Mouse (Mus musculus) layer of hippocampus, adult 9-10 months (tissue): ENCODE data around the gene Matk.
A peak's percentile ranks its signal among the peaks of the same experiment; 100 is the strongest.
"Not testable (repeated sequence)": the region's sequence is repeated elsewhere in the genome, so short reads cannot be mapped to it uniquely, and the experiment has no call there.

Experiments
- DNase-seq: peaks from one replicate; pipeline ENCODE4 v3.0.0; 2022; ENCODE audit warnings: low spot score

Gene Matk

DNA sequence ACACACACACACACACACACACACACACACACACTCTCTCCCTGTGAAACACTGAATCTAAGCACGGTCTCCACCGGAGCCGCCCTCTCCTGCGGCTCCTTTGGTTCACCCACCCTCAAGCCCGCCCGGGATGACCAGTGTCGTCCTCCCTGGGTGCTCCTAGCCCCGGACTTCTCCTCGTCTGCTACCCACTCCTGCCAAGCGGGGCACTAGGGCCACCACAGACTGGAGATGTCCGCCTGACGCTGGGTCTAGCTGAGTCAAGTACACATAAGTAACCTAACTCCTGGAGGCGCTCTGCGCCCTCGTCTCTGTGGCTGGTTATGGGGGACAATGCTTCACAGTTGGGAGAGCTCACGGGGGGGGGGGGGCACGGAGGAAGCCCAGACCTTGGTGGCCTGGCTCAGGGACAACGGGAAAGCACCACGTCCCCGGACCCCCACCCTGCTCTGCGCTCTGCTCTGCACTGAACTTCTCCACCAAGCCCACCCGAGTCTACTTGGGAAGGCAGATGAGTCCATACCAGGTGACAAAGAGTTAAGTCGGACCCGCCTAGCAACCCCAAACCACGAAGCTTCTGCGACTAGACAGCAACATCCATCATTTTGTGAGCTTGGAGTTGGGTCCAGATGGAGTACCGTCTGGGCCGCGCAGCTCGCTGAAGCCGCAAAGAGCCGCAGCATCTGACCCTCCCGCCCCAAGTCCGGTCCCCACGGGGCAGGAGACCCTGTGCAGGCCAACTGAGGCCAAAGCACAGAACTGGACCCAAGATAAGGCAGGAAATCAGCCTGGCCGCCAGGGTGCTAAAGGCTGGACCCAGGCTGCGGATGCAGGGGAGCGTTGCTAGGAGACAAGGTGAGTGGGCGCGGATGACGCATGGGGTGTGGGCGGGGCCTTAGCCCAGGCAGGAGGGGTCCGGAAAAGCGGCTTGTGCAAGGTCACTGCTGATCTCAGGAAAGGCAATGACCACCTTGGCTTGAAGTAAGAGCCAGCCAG lies at the start of gene Matk:
Gene Matk (plus strand): TSS at position 512 of the 996 bp plus-strand sequence.
- peak; percentile 72 for DNase-seq

DNA sequence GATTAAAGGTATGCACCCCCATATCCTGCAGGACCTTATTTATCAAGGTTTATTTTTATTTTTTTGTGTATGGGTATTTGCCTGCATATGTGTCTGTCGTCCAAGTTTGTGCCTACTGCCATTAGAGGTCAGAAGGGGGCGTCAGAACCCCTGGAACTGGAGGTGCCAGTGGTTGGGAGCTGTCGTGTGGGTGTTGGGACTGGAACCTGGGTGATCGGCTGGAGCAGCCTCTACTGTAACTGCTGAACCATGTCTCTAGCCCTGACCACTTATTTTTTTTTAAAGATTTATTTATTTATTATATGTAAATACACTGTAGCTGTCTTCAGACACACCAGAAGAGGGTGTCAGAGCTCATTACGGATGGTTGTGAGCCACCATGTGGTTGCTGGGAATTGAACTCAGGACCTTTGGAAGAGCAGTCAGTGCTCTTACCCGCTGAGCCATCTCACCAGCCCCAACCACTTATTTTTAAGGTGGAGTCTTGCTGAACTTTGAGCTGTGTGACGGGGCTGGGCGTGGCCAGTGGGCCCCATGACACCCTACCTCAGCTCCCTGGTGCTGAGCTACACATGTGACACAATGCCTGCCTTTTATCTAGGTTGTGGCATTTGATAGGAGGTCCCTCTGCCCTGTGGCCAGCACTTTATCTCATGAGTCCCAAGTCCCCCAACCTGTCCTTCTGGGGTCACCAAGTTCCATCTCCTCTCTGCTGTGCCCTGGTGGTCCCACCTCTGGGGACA lies 49.6 kb upstream of the Matk start:
- DNase-seq = no peak

DNA sequence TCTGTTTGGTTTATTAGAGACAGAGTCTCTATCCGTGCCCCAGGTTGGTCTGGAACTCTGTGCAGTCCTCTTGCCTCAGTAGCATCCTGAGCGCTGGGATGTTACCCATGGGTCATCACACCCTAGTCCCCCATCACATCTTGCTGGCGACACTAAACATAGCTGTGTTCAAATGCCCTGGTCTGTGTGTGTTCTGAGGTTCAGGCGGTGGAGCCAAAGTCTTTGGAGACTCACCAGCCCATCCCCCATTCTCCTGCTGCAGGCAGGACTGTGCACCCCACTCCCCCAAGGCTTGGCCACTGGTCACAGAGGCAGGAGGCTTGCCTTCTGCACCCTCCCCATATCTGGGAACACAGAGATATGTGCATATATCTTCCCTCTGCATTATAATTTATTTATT lies 48.6 kb upstream of the Matk start:
- DNase-seq = no peak

DNA sequence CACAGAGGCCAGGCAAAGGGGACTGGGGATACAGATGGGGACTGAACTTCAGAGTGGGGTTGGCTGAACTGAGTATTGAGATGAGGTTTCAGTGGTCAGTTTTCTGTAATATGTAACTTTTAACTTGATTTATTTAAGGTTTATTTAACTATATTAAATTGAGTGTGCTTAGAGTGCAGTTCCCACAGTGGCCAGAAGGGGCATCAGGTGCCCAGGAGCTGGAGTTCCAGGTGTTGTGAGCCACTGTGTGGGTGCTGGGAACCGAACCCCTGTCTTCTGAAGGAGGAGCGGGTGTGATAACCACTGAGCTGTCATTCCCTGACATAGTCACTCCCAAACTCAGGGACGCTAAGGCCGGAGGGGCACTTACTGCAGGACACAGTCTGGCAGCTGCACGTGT lies 42.6 kb upstream of the Matk start:
- DNase-seq = no peak

DNA sequence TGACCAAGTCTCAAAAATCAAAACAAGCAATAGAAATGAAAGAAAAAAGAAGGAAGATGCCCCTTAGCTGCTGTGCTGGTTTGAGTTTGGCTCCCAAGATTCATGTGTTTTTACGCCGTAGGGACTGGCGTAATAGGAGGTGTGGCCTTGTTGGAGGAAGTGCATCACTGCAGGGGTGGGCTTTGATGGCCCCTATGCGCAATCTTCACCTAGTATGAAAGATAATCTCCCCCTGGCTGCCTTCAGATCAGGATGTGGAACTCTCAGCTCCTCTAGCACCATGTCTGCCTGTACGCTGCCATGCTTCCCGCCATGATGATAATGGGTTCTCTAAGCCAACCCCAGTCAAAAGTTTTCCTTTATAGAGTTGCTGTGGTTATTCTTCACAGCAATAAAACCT lies 36.5 kb upstream of the Matk start:
- DNase-seq = no peak

DNA sequence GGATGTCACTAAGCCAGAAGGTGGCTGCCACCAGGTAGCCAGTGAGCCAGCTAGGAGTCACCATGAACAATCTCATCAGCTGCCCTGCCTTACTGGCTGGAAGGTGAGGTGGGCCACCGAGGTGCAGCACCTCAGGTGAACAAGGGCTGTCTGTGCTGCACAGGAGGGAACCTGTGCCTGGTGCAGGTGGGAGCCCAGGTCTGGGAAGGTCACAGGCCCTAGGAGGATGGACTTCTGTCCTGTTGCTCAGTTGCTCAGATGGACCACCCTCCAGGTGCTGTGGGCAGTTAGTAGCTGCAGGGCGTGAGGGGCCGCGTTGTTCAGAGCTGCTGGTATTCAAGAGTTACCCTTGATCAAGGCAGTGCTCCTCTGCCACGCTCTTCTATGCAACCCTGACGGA lies 35.9 kb upstream of the Matk start:
- DNase-seq = no peak

DNA sequence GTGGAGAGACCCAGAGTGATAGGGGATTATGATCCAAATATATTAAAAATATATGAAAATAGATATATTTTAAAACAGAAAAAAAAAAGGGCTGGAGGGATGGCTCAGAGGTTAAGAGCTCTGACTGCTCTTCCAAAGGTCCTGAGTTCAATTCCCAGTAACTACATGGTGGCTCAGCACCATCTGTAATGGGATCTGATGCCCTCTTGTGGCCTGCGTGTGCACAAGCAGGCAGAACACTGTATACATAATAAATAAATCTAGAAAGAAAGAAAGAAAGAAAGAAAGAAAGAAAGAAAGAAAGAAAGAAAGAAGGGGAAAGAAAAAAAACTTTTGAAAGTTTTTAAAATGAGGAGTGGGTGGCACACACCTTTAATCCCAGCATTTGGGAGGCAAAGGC lies 35.5 kb upstream of the Matk start:
- not testable (repeated sequence) for DNase-seq

DNA sequence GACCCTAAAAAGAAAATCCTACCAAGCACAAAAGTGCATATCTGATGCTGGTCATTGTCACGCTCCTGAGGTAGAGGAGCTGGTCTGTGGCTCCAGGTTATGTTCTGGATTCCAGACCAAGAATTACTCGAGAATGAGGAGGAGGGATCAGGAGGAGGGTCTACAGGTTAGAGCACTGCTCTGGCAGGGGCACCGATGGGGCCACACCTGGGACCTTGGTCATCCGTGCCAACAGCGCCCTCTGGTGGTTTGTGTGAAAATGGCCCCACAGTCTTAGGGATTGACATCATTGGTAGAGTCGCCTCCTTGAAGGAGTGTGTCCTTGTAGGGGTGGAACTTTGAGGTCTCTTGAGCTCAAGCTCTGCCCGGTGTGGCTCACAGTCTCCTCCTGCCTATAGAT lies 34.8 kb upstream of the Matk start:
- DNase-seq = no peak

DNA sequence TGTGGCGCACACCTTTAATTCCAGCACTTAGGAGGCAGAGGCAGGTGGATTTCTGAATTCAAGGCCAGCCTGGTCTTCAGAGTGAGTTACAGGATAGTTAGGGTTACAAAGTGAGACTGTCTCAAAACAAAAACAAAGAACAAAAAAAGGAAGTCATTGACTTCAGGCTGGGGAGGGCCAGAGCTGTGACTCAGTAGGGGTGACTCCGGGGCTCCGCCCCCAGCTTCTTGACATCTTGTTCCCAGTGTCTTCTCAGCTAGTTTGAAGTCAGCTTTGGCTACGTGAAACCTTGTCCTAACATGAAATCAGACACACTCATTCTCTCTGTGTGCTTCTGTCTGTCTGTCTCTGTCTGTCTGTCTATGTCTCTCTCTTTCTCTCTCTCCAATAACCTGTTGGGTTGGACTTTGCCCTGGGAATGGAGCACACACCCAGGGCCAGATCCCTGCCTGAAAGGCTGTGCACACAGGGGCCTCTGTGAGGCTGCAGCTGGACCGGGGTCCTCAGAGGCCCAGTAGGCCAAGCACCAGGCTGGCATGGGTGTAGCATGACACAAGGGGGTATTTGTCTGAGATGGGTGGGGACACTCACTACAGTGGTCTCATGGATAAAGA lies 31.2 kb upstream of the Matk start:
- no peak for DNase-seq

DNA sequence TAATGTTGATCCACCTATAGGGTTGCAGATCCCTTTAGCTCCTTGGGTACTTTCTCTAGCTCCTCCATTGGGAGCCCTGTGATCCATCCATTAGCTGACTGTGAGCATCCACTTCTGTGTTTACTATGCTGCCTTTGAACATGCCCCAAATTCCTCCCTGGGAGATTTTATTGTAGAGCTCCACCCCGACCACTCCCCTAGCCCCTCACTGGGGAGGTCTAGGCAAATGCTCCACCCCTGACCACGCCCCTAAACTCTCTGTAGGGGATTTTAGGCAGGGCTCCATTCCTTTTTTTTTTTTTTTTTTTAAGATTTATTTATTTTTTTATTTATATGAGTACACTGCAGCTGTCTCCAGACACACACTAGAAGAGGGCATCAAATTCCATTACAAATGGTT lies 29.0 kb upstream of the Matk start:
- not testable (repeated sequence) for DNase-seq

DNA sequence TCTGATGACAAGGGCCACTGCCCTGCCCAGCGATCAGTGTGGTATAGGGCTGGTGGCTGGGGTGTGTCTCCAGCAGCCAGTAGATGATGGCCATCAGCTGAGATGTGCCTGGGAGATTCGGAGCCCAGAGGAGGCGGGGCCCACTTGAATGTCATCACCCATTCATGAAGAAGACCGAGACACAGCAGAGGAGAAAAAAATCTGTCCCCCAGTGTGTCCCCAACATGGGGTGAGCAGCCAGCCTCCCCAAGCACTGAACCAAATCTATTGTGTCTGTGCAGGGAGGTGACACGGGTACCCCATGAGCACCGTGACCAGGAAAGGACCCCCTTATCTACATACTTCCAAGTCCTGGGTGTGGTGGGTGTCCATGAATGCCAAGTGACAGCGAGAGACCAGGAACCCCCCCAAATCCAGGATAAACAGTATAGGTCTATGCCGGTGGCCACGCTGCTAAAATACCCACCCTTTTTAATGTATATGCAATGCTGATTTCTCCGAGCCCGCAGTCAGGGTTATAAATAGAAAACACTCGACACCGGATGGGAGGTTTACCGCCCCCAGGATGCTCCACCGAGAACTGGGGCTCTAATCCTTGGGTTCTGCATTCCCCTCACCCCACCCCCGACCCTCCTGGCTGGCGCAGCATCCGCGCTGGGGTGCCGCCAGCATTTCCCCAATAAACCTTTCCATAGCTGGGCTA lies 22.8 kb upstream of the Matk start:
- no peak for DNase-seq

DNA sequence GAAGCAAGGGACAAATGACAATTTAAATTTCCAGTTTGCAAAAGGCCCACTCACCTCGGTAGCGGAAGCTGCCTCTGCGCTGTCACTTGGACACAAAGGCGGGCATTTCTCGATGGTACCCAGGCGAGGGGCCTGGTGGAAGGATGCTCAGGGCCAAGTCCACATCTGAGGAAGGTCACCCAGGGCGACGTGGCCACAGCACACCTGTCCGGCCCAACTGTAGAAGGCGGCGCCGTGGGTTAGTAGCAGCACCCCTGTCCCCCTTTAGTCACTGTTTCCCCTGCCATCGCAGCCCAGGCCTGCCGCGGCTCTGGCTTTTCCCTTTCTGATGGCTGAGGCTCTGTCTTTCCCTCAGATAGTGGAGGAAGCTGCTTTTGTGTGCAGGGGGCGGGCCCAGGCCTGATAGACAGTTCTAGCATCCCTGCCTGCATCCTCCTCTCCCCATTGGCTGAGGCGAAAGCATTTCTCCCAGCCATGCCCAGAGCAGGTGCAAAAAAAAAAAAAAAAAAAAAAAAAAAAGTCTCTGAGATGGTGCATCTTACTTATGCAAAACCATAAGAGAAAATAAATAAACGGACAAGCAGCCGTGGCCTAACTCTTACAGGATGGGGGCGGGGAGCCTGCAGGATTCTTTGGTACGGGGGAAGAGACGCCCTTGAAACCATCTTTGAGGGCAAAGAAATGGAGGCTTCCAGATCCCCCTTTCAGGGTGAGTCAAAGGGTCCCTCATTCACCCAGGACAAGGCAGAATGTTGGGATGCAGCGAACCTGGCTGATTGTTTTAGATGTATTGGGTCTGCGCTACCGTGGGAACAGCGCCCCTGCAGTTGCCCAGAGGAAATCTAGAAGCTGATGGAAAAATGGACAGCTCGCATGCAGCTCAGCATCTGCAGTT lies 22.1 kb upstream of the Matk start, which contains the start of gene Atcay:
Gene Atcay (minus strand): TSS at position 396 of the 895 bp plus-strand sequence.
- no peak for DNase-seq

DNA sequence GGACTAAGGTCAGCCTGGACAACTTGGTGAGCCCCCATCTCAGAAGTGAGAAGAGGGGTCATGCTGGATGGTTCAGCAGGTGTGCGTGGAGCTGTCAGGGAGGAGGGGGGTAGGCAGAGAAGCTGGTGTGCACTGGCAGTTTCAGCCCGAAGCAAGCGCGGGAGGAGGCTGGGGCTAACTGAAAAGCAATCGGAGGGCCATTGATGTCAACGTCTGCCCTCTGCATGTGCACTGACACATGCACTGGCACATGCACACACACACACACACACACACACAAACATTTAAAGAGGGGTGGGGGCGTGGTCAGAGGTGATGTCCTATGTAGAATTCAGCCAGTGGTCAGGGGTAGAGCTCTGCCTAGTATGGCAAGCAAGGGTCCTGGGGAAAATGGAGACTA lies 21.3 kb upstream of the Matk start:
- no peak for DNase-seq

DNA sequence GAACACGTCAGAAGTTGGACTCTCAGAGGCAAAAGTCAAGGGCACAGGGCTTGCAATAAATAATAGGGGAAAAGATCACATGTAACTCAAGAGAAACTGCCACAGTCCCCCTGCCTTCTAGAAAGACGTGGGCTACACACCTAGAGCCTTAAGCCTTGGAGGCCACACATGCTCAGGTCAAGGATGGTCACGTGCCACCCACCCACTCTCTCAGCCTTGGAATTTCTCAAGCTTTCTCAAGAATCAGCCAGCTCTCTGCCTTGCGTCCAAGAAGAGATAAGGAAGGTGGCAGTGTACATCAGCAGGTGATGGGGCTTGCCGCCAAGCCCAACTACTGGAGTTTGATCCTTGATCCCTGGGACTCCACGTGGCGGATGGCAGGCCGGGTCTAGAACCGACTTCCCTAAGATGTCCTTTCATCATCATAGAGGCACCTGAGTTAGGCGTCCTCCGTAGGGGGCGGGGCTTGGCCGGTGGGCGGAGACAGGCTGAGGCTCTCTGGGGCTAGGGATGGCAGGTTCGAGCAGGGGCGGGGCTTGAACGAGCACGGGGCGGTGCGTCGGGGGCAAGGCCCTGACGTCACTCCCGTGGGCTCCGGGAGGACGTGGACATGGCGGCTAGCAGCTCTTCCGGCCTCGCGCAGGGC lies 20.0 kb upstream of the Matk start, which contains the start of gene Zfr2:
Gene Zfr2 (plus strand): TSS at position 576 of the 646 bp plus-strand sequence.
- DNase-seq = peak; percentile 80

DNA sequence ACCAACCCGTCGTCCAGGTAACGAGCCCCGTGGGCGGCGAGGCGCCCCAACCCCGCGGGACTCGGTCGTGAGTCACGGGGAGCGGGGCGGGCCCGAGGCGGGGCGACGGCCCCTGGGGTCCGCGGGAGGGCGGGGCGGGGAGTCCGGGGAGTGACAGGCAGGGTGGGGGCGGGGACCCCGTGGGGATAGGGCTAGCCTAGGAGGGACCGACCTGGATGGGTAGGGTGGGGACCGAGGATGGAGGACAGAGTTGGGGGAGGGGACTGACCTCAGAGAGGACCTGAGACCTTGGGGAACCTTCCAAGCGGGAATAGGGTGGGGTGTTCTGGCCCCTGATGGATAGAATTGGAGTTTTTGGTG lies 19.5 kb upstream of the Matk start:
- DNase-seq = no peak

DNA sequence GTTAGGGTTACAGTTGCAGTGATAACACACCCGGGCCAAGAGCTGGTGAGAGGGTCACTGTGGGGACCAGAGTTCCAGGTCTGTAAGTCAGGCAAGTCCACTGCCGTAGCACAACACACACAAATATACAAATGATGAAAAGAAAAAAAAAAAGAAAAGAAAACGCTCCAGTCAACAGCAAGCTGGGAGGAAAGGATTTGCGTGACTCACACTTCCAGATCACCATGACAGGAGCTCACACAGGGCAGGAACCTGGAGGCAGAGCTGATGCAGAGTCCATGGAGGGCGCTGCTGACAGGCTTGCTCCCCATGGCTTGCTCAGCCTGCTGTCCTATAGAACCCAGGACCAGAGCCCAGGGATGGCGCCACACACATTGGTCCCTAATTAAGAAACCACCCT lies 18.5 kb upstream of the Matk start:
- DNase-seq = no peak

DNA sequence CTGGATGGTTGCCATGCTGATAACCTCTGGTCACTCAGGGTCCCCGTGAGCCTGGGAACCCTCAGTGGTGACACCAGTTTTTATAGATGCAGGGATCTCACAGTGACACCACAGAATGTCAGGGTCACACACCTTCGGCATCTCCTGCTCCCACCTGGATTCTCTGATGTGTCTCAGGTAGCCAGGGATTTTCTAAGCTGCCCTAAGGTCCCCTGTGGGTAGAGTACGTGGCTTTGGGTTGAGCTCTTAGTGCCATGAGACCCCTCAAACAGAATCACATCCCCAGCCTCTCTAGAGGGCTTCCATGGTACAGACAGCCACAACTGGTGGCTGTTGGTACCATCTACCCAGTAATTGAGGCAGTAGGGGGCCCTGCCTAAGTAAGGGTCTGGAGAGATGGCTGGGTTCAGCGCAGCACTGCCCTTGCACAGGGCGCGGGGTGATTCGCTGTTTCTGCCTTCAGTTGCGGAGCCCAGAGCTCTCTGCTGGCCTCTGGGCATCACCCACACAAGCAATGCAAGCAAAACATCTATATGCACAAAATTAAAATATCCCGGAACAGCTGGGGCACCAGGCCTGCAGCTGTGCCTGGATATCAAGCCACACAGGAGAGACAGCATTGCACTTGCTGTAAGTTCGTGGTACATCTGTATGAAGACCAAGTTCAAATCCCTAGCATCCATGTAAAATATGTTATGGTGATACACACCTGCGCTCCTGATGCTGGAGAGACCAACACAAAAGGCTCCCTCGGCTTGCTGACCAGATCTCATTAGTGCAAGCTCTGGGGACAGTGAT lies 16.1 kb upstream of the Matk start:
- DNase-seq = no peak

DNA sequence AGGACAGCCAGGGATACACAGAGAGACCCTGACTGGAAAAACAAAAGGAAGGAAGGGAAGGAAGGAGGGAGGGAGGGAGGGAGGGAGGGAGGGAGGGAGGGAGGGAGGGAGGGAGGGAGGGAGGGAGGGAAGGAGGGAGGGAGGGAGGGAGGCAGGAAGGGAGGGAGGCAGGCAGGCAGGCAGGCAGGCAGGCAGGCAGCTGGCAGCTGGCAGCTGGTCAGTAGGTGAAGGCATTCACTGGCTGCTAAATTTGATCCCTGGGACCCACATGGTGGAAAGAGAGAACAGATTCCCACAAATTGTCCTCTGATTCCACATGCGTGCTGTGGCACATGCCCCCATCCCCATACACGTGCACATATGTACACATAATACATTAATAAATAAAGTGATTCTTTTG lies 14.1 kb upstream of the Matk start:
- no peak for DNase-seq

DNA sequence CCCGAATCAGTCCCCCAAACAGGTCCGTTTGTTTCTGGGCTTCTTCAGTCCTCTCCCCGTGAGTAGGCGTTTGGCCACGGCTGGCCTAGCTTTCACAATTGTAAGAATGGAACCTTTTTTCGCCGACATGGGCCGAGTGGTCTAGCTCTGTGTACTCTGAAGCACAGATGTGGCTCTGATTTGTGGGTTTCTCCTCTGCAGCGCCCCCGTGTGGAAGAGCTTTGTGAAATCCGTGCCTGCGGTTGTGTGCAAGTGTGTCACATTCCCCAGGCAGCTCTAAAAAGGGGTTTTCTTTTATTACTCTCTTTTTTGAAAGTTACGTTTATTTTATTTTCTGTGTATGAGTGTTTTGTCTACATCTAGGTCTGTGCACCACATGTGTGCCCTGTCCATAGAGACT lies 11.9 kb upstream of the Matk start:
- DNase-seq = no peak

DNA sequence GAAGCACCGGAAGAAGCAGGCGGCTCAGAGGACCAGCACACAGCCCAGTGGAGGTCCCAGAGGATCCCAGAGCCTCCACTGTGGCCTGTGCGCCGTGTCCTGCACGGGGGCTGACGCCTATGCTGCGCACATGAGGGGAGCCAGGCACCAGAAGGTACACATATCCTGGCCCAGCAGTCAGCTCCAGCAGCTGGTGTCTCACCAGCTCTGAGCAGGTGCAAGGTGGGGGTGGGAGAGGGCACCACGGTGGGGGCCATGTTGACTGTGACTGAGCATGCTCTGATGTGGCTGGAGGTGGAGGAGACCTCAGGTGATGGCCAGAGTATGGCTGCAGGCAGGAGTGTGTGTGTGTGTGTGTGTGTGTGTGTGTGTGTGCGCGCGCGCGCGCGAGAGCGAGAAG lies 10.7 kb upstream of the Matk start:
- DNase-seq = no peak
